Mouse (Mus musculus) liver, embryonic 15.5 days (tissue): ENCODE data around the gene Odf3b. TPM values are rescaled to one million over a fixed set of nuclear protein-coding genes. Genes with fewer than 3 reads are reported as not detected.
A peak's percentile ranks its signal among the peaks of the same experiment; 100 is the strongest.

Experiments
- ATAC-seq: fragments of 200-750 bp; cut with Nextera tagmentation; 2 replicates; pipeline ENCODE4 v1.8.0; 2017; ENCODE audit warnings: moderate number of reproducible peaks, mild to moderate bottlenecking, moderate library complexity; ENCODE audit not compliant: insufficient read depth
- H3K27ac ChIP-seq: fragments of 300-500 bp; sonication (generic); replicated peaks from 2 replicates; pipeline ENCODE4 v1.5.1; 2015; ENCODE audit warnings: mild to moderate bottlenecking, inconsistent platforms
- H3K27me3 ChIP-seq: fragments of 300-500 bp; sonication (generic); 2 replicates; pipeline ENCODE4 v1.6.1; 2015; ENCODE audit warnings: mild to moderate bottlenecking, inconsistent platforms
- H3K36me3 ChIP-seq: fragments of 300-500 bp; sonication (generic); replicated peaks from 2 replicates; pipeline ENCODE4 v1.6.1; 2015; ENCODE audit warnings: moderate library complexity, mild to moderate bottlenecking, inconsistent platforms
- H3K4me1 ChIP-seq: fragments of 300-500 bp; sonication (generic); replicated peaks from 2 replicates; pipeline ENCODE4 v1.6.1; 2015; ENCODE audit warnings: inconsistent platforms
- H3K4me2 ChIP-seq: fragments of 300-500 bp; sonication (generic); 2 replicates; pipeline ENCODE4 v1.6.1; 2015; ENCODE audit warnings: moderate library complexity, mild to moderate bottlenecking, inconsistent platforms
- H3K4me3 ChIP-seq: fragments of 300-500 bp; sonication (generic); replicated peaks from 2 replicates; pipeline ENCODE4 v1.5.1; 2015; ENCODE audit warnings: mild to moderate bottlenecking, inconsistent platforms
- H3K9ac ChIP-seq: fragments of 300-500 bp; sonication (generic); 2 replicates; pipeline ENCODE4 v1.6.1; 2015; ENCODE audit warnings: moderate library complexity, mild to moderate bottlenecking, inconsistent platforms
- H3K9me3 ChIP-seq: fragments of 300-500 bp; sonication (generic); replicated peaks from 2 replicates; pipeline ENCODE4 v1.6.1; 2016; ENCODE audit warnings: inconsistent platforms
- WGBS: fragments of 180-500 bp; shearing (Covaris S2); methylation state at CpG from one replicate; pipeline ENCODE4 v1.1.7; 2015; ENCODE audit warnings: mixed read lengths; ENCODE audit not compliant: insufficient replicate concordance; 5-methylcytosine and 5-hydroxymethylcytosine counted together
- polyA plus RNA-seq: library from polyadenylated mRNA; unstranded; fragments of >200 nt; fragmentation: Nextera tagmentation; extraction: Ambion mirVana; gene quantifications from 2 replicates; pipeline ENCODE4 v1.2.1, GENCODE M21; 2015

The Odf3b gene
- polyA plus RNA-seq, 1 experiment from 2014 or later: 0.68 TPM

GRCm38 (mm10) chr15:89355241-89356187 lies 23.6 kb downstream of the Odf3b start, which contains the start of the genes Lmf2 and Ncaph2:
Lmf2 (minus strand) TSS chr15:89355659.
Ncaph2 (plus strand) TSS chr15:89355719.
- no peaks in the 10 kb centered on the region for H3K9me3 ChIP-seq
- peak within 1 kb of the TSS; percentile 91 for H3K9ac ChIP-seq
- H3K4me2 ChIP-seq: peak within 1 kb of the TSS; percentile 83
- peak within 1 kb of the TSS; percentile 92 for H3K4me3 ChIP-seq
- under 1% methylated on average over 64 of the region's 64 CpGs for WGBS
- H3K4me1 ChIP-seq: peaks cover 43% of the 10 kb centered on the region
- peaks cover 70% of the 10 kb centered on the region for H3K36me3 ChIP-seq
- H3K27ac ChIP-seq: peak within 1 kb of the TSS; percentile 87
- no peaks in the 10 kb centered on the region for H3K27me3 ChIP-seq
- peak; percentile 90 for ATAC-seq

GRCm38 (mm10) chr15:89354455-89354854 lies 24.6 kb downstream of the Odf3b start:
- 69% methylated on average over 7 of the region's 7 CpGs for WGBS
- Histone ChIP-seq H3K36me3 (peaks cover 71% of the 10 kb centered on the region), H3K9ac (peak overlapping the region; percentile 91)

GRCm38 (mm10) chr15:89353837-89354236 lies 25.2 kb downstream of the Odf3b start:
- H3K9me3 ChIP-seq: no peaks in the 10 kb centered on the region
- no peaks in the 10 kb centered on the region for H3K27me3 ChIP-seq
- 0 out of 2 replicates have a peak overlapping the region, but pooled peaks have one; percentile 21 for H3K27ac ChIP-seq
- 92% methylated on average over 16 of the region's 16 CpGs for WGBS
- peak overlapping the region; percentile 83 for H3K4me2 ChIP-seq
- H3K36me3 ChIP-seq: peaks cover 65% of the 10 kb centered on the region
- H3K9ac ChIP-seq: peak overlapping the region; percentile 91; the same call in 1 of the 2 replicates
- peak overlapping the region; percentile 92 for H3K4me3 ChIP-seq
- peaks cover 39% of the 10 kb centered on the region for H3K4me1 ChIP-seq
- no peak for ATAC-seq

More at GRCm38 (mm10) chr15:89354455-89354854, 24.6 kb downstream of the Odf3b start:
- Histone ChIP-seq H3K4me3 (peak overlapping the region; percentile 92), H3K27me3 (no peaks in the 10 kb centered on the region), H3K4me1 (peaks cover 43% of the 10 kb centered on the region), H3K4me2 (peak overlapping the region; percentile 83), H3K9me3 (no peaks in the 10 kb centered on the region), H3K27ac (peak overlapping the region; percentile 87)
- ATAC-seq: no peak

GRCm38 (mm10) chr15:89352795-89353194 lies 26.3 kb downstream of the Odf3b start:
- peaks cover 29% of the 10 kb centered on the region for H3K4me1 ChIP-seq
- WGBS: 92% methylated on average over 12 of the region's 12 CpGs
- no peaks in the 10 kb centered on the region for H3K27me3 ChIP-seq
- no peak overlapping the region for H3K4me3 ChIP-seq
- H3K4me2 ChIP-seq: no peak overlapping the region
- no peak overlapping the region for H3K27ac ChIP-seq
- H3K9ac ChIP-seq: no peak overlapping the region
- no peak for ATAC-seq
- no peaks in the 10 kb centered on the region for H3K9me3 ChIP-seq
- peaks cover 55% of the 10 kb centered on the region for H3K36me3 ChIP-seq

- WGBS: 92% methylated on average over 14 of the region's 14 CpGs
- Histone ChIP-seq H3K4me3 (no peak overlapping the region), H3K9ac (no peak overlapping the region), H3K36me3 (peaks cover 48% of the 10 kb centered on the region), H3K27me3 (no peaks in the 10 kb centered on the region), H3K4me2 (no peak overlapping the region), H3K4me1 (peaks cover 22% of the 10 kb centered on the region), H3K9me3 (no peaks in the 10 kb centered on the region), H3K27ac (no peak overlapping the region)
- no peak for ATAC-seq
These were observed 27.0 kb downstream of the Odf3b start for GRCm38 (mm10) chr15:89352054-89352453.

- Histone ChIP-seq H3K4me2 (no peak overlapping the region), H3K4me1 (peaks cover 17% of the 10 kb centered on the region), H3K36me3 (peaks cover 46% of the 10 kb centered on the region), H3K27me3 (no peaks in the 10 kb centered on the region), H3K9me3 (no peaks in the 10 kb centered on the region), H3K4me3 (no peak overlapping the region), H3K27ac (no peak overlapping the region), H3K9ac (no peak overlapping the region)
- ATAC-seq: no peak
- WGBS: 88% methylated on average over 15 of the region's 15 CpGs
These were observed 27.8 kb downstream of the Odf3b start for GRCm38 (mm10) chr15:89351302-89351701.

- no peak overlapping the region for H3K4me2 ChIP-seq
- no peak overlapping the region for H3K4me3 ChIP-seq
- H3K27me3 ChIP-seq: no peaks in the 10 kb centered on the region
- H3K9ac ChIP-seq: no peak overlapping the region
- H3K36me3 ChIP-seq: peaks cover 46% of the 10 kb centered on the region
- 72% methylated on average over 5 of the region's 5 CpGs for WGBS
- no peaks in the 10 kb centered on the region for H3K9me3 ChIP-seq
- no peak overlapping the region for H3K27ac ChIP-seq
- peaks cover 17% of the 10 kb centered on the region for H3K4me1 ChIP-seq
- ATAC-seq: no peak
These were observed 28.6 kb downstream of the Odf3b start for GRCm38 (mm10) chr15:89350447-89350846.

GRCm38 (mm10) chr15:89343325-89343724 lies 35.8 kb downstream of the Odf3b start:
- Histone ChIP-seq H3K4me3 (no peak overlapping the region), H3K4me1 (no peaks in the 10 kb centered on the region), H3K9ac (no peak overlapping the region), H3K4me2 (no peak overlapping the region), H3K27me3 (no peaks in the 10 kb centered on the region), H3K36me3 (no peaks in the 10 kb centered on the region), H3K9me3 (no peaks in the 10 kb centered on the region), H3K27ac (no peak overlapping the region)
- ATAC-seq: no peak
- WGBS: 59% methylated on average over 3 of the region's 3 CpGs

GRCm38 (mm10) chr15:89341678-89342077 lies 37.4 kb downstream of the Odf3b start:
- WGBS: 53% methylated on average over 1 of the region's 1 CpGs
- no peak overlapping the region for H3K4me3 ChIP-seq
- H3K27ac ChIP-seq: no peak overlapping the region
- no peaks in the 10 kb centered on the region for H3K27me3 ChIP-seq
- no peak overlapping the region for H3K4me2 ChIP-seq
- no peaks in the 10 kb centered on the region for H3K4me1 ChIP-seq
- H3K36me3 ChIP-seq: no peaks in the 10 kb centered on the region
- H3K9me3 ChIP-seq: no peaks in the 10 kb centered on the region
- no peak overlapping the region for H3K9ac ChIP-seq
- ATAC-seq: no peak

GRCm38 (mm10) chr15:89340136-89340535 lies 38.9 kb downstream of the Odf3b start:
- Histone ChIP-seq H3K27me3 (no peaks in the 10 kb centered on the region), H3K9ac (no peak overlapping the region), H3K9me3 (no peaks in the 10 kb centered on the region), H3K4me3 (no peak overlapping the region), H3K4me2 (no peak overlapping the region), H3K27ac (no peak overlapping the region), H3K4me1 (no peaks in the 10 kb centered on the region), H3K36me3 (no peaks in the 10 kb centered on the region)
- WGBS: 30% methylated on average over 3 of the region's 3 CpGs
- no peak for ATAC-seq

- H3K27me3 ChIP-seq: no peaks in the 10 kb centered on the region
- WGBS: 36% methylated on average over 2 of the region's 2 CpGs
These were observed 39.4 kb downstream of the Odf3b start for GRCm38 (mm10) chr15:89339696-89340095.

More at GRCm38 (mm10) chr15:89339696-89340095, 39.4 kb downstream of the Odf3b start:
- Histone ChIP-seq H3K4me2 (no peak overlapping the region), H3K36me3 (no peaks in the 10 kb centered on the region), H3K9ac (no peak overlapping the region), H3K9me3 (no peaks in the 10 kb centered on the region), H3K4me1 (no peaks in the 10 kb centered on the region), H3K27ac (no peak overlapping the region), H3K4me3 (no peak overlapping the region)
- no peak for ATAC-seq
